Mouse (Mus musculus) mesoderm, embryonic 11.5 days (tissue): Measurements from ENCODE around the gene D5Ertd579e.

Experiments
- DNase-seq: peaks from one replicate; pipeline ENCODE4 v3.0.0-alpha.2; 2012; ENCODE audit warnings: low read depth, low spot score

The D5Ertd579e gene

DNA sequence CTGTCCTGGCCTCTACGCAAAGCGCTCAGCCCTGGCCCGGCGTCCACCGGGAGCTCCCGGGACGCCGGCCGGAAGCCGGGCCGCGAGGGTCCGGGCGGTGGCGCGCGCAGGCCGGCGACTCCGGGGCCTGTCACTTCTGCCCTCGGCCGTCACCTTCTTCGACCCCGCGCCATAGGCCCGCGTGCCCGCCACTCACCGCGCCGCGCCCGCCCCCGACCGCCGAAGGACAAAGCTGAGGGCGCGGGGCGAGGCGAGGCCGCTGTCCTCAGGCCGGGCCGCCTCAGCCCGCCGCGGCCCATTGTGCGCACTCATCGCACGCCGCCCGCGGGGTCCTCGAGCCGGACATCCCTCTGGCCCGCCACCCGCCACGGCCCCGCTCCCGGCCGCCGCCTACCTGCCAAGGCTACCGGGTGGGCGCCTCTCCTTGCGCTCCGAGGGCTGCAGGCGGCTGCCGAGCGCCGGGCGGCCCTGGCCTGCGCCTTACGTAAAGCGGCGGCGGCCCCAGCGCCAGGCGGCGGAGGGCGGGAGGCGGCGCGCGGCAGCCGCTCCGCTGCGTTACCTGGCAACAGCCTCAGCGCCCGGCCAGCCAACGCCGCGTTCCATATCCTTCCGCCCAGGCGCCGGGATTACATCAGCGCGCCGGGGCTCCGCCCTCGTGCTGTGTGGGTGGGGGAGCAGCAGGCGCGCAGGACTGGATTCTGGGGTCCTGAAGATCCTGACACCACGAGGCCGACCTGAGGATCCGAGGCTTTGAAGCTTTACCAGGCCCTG is at the start of gene D5Ertd579e:
Gene D5Ertd579e (minus strand): TSS at position 564 of the 771 bp plus-strand sequence.
- DNase-seq, result peak; percentile 95

- peak; percentile 80 for DNase-seq
Observed at GRCm38 (mm10) chr5:36742126-36742848, 46.5 kb upstream of the D5Ertd579e start.

DNA sequence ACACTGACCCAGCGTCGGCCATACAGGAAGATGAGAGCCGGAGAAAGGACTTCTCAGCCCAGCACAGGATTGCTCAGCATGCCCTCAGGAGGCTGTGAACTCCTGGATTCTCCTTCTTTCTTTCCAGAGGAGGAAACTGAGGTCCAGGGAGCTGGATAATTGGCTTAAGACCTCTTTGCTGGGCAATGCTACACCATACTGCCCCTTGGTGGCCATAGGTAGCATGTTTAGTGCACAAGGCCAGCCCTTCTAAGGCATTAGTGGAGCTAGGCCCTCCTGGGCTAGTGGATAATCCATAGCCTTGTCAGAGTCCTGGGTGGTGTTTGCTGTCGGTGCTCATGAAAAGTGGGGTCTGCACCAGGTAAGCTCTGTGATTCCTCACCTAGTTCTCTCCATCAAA is 44.0 kb upstream of the D5Ertd579e start:
- no peak for DNase-seq

GRCm38 (mm10) chr5:36738799-36739615 is 43.2 kb upstream of the D5Ertd579e start:
- DNase-seq, result no peak

DNA sequence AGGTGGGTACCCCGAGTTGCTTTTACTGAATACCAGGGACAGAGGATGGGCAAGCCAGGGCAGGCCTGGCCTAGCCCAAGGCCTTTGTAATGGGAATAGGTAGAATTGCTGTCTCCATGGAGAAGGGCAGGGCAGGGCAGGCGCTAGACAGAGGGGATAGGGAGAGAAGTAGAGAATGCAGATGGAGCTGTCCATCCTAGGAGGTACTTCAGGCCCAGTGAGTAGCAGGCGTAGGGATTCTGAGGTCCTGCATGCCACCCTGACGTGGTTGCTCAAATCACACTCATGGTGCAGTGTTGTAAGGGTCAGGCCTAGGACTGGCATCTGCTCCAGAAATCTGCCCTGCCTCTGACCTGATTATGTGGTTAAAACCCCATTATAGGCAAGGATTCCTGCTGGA is 41.9 kb upstream of the D5Ertd579e start:
- no peak for DNase-seq

GRCm38 (mm10) chr5:36736009-36736408 is 40.2 kb upstream of the D5Ertd579e start:
- no peak for DNase-seq

- no peak for DNase-seq
Observed at GRCm38 (mm10) chr5:36735106-36735505, 39.3 kb upstream of the D5Ertd579e start.

GRCm38 (mm10) chr5:36733405-36733804 is 37.6 kb upstream of the D5Ertd579e start:
- DNase-seq, result no peak

- no peak for DNase-seq
Observed at GRCm38 (mm10) chr5:36731901-36732652, 36.3 kb upstream of the D5Ertd579e start.

DNA sequence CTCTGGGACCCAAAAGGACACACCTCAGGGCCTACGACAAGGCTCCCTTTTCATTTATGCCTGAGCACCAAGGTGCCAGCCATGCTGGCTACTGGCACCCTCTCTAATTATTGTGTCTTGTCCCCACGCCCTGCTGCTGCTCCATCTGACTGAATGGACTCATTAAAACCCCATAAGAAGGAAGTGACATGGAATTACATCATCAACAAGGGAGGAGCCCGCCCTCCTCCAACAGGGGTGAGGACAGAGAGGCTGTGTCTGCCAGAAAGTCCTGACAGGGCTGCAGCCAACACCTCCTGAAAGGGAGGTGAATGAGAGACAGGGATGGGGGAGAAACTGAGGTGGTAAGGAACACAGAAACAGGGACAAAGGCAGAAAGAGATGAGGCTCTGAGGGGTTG is 34.9 kb upstream of the D5Ertd579e start:
- no peak for DNase-seq

GRCm38 (mm10) chr5:36729923-36730322 is 34.1 kb upstream of the D5Ertd579e start:
- DNase-seq, result no peak

DNA sequence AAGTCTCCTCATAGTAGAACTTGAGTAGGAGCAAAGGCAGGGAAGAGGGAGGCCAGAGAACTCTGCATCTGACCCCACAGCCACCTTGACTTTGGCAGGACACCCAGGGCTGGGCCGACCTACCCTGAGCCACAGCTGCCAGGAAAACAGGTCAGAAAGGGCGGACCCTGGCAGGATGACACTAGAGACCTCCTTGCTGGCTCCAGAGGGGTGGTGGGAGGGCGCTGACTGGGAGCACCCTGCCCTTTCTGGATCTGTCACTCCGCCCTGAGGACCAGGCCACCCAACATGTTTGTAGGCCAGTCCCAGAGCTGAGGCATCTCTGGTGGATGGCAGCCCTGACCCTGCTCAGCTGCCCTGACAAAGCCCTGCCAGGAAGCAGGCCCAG is 33.3 kb upstream of the D5Ertd579e start:
- DNase-seq, result no peak

DNA sequence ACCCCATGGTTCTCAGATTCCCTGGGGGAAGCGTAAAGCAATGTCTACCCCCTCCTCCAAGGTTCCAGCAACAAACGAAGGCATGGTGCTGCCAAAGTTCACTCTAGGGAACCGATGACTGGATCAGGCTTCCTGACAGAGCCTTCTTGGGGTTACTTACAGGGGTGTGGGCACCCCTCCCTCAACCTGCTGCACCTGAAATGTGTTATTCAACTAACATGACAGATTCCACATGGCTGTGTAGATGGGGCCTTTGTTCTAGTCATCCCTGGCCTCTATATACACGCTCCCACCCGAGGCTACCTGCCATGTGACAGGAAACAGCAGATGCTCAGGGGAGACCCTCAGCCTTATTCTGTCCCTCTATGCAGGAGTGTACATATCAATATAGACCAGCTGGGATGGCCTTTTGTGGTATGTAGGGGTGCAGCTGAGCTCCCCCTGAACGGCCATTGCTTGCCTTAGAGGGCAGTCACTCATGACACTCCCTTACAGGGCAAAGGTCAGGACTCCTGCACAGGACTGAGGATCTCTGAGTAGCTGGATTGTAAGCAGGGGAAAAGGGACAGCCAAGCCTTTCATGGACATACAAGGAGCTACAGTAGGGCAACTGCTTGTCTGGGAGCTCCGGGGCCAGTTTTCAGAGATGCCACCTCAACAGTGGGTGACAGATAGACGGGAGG is 32.7 kb upstream of the D5Ertd579e start:
- DNase-seq, result no peak

DNA sequence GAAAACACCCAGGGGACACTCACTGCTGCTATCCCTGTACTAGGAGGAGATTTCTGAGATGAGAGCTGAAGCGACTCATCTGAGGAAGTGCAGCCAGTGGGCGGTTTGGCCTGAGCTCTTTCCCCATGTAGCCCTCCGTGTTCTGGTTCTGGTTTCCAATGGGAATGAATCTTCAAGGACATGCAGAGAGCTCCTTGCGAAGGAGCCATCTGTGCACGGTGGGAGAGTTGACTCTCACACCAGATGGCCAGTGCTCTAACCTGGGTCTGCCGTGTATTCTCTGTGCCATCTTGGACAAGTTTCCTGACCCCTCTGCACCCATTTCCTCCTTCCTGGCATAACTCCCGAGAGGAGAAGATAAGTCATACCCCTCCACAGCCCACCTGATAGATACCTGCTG is 32.0 kb upstream of the D5Ertd579e start:
- DNase-seq, result no peak

DNA sequence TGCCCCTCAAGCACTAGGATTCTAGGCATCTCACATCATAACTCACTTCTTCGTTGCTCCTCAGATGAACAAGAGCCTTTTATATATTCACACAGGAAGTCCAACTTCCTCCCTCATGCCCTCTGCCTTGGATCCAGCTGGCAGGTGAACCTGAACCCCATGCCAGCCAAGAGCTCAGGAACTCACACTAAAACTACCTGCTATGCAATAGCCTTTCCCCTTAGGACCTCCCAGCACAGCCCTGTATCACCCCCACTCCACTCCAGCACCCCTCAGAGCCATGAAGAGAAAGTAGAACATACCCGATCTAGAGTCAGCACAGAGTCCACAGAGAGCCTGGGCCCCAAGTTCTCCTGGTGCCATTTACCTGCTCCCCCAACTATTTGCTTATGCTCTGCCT is 31.3 kb upstream of the D5Ertd579e start:
- DNase-seq, result no peak

- DNase-seq, result no peak
Observed at GRCm38 (mm10) chr5:36726387-36726801, 30.6 kb upstream of the D5Ertd579e start.

GRCm38 (mm10) chr5:36725861-36726260 is 30.0 kb upstream of the D5Ertd579e start:
- DNase-seq, result no peak

- DNase-seq, result no peak
Observed at GRCm38 (mm10) chr5:36724274-36724673, 28.4 kb upstream of the D5Ertd579e start.

- no peak for DNase-seq
Observed at GRCm38 (mm10) chr5:36723356-36723755, 27.5 kb upstream of the D5Ertd579e start.

GRCm38 (mm10) chr5:36722415-36722856 is 26.6 kb upstream of the D5Ertd579e start:
- no peak for DNase-seq
